Mouse (Mus musculus) regulatory T cell (primary cell): Measurements from ENCODE around the gene Acad9.

Experiments used
- in situ Hi-C: fragments of 300-600 bp; cut with MboI, MseI; formaldehyde crosslinking; loops from one replicate; pipeline ENCODE4 v1.15.1; 2025; ENCODE audit warnings: high pct_unique_total_duplicates

Gene Acad9

GRCm38 (mm10) chr3:36065843-36066651, at the start of gene Acad9:
Acad9 (plus strand) TSS chr3:36065979.
- in situ Hi-C loops: loop anchor here (10.0 to 25.0 kb wide), 2 partner anchors 379 to 1421 kb away; no protein-coding TSS in a partner anchor

GRCm38 (mm10) chr3:36025732-36026131, 40.0 kb upstream of the Acad9 start:
- in situ Hi-C loops: no loop called here

- in situ Hi-C loops: loop anchor here (10.0 kb wide), 1 partner anchor 715 kb away; no protein-coding TSS in a partner anchor
Observed at GRCm38 (mm10) chr3:36029993-36030392, 35.8 kb upstream of the Acad9 start.

GRCm38 (mm10) chr3:36031740-36032510, 33.9 kb upstream of the Acad9 start:
- in situ Hi-C loops: loop anchor here (10.0 kb wide), 1 partner anchor 713 kb away; no protein-coding TSS in a partner anchor

- in situ Hi-C loops: loop anchor here (5.0 kb wide), 1 partner anchor 52 kb away; no protein-coding TSS in a partner anchor
Observed at GRCm38 (mm10) chr3:36044520-36044919, 21.3 kb upstream of the Acad9 start.

- in situ Hi-C loops: no loop called here
Observed at GRCm38 (mm10) chr3:36045086-36045485, 20.7 kb upstream of the Acad9 start.

GRCm38 (mm10) chr3:36049106-36049505, 16.7 kb upstream of the Acad9 start:
- in situ Hi-C loops: no loop called here

- in situ Hi-C loops: loop anchor here (25.0 kb wide), 1 partner anchor 366 kb away; no protein-coding TSS in a partner anchor
Observed at GRCm38 (mm10) chr3:36053447-36053846, 12.3 kb upstream of the Acad9 start, which contains the start of gene Ccdc144b. Ccdc144b (minus strand) TSS chr3:36053547.

- in situ Hi-C loops: loop anchor here (5.0 to 25.0 kb wide), 3 partner anchors 58 to 1415 kb away; partner anchors contain the start of gene Mccc1
Observed at GRCm38 (mm10) chr3:36060096-36060850, 5.5 kb upstream of the Acad9 start.

GRCm38 (mm10) chr3:36064592-36065061, 1.2 kb upstream of the Acad9 start:
- in situ Hi-C loops: loop anchor here (5.0 to 25.0 kb wide), 3 partner anchors 62 to 1420 kb away; partner anchors contain the start of gene Mccc1

- in situ Hi-C loops: loop anchor here (10.0 to 25.0 kb wide), 2 partner anchors 378 to 1420 kb away; no protein-coding TSS in a partner anchor
Observed at GRCm38 (mm10) chr3:36065166-36065565, 613 bp upstream of the Acad9 start.

GRCm38 (mm10) chr3:36067731-36068130, 2.0 kb downstream of the Acad9 start:
- in situ Hi-C loops: loop anchor here (10.0 to 25.0 kb wide), 2 partner anchors 380 to 1423 kb away; no protein-coding TSS in a partner anchor

- in situ Hi-C loops: loop anchor here (25.0 kb wide), 1 partner anchor 383 kb away; no protein-coding TSS in a partner anchor
Observed at GRCm38 (mm10) chr3:36070436-36070835, 4.7 kb downstream of the Acad9 start.

- in situ Hi-C loops: loop anchor here (25.0 kb wide), 1 partner anchor 384 kb away; no protein-coding TSS in a partner anchor
Observed at GRCm38 (mm10) chr3:36071047-36071446, 5.3 kb downstream of the Acad9 start.

- in situ Hi-C loops: loop anchor here (25.0 kb wide), 1 partner anchor 387 kb away; no protein-coding TSS in a partner anchor
Observed at GRCm38 (mm10) chr3:36074231-36074630, 8.5 kb downstream of the Acad9 start.

GRCm38 (mm10) chr3:36075466-36075865, 9.7 kb downstream of the Acad9 start:
- in situ Hi-C loops: no loop called here

GRCm38 (mm10) chr3:36077386-36077785, 11.6 kb downstream of the Acad9 start:
- in situ Hi-C loops: no loop called here

GRCm38 (mm10) chr3:36079886-36080285, 14.1 kb downstream of the Acad9 start:
- in situ Hi-C loops: no loop called here

- in situ Hi-C loops: no loop called here
Observed at GRCm38 (mm10) chr3:36080741-36081140, 15.0 kb downstream of the Acad9 start.

- in situ Hi-C loops: no loop called here
Observed at GRCm38 (mm10) chr3:36082843-36083242, 17.1 kb downstream of the Acad9 start.

- in situ Hi-C loops: no loop called here
Observed at GRCm38 (mm10) chr3:36083381-36083780, 17.6 kb downstream of the Acad9 start.
